Mouse (Mus musculus): ENCODE results near the gene Bsdc1. TPM values are rescaled to one million over a fixed set of nuclear protein-coding genes. Genes with fewer than 3 reads are reported as not detected.
"Not testable (repeated sequence)": the region's sequence is repeated elsewhere in the genome, so short reads cannot be mapped to it uniquely, and the experiment has no call there.

Gene Bsdc1
- polyA plus RNA-seq, 1 experiment: 28.4 TPM

DNA sequence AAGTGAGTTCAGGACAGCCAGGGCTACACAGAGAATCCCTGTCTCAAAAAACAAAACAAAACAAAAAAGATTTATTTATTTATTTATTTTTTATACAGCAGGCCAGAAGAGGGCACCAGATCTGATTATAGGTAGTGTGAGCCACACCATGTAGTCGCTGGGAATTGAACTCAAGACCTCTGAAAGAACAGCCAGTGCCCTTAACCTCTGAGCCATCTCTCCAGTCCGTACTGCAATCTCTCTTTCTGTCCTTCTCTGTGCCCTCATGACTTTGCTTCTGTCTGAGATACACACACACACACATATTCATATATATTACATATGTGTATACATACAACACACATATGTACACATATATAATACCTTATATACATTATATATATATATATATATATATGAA, 10.5 kb upstream of the Bsdc1 start:
- no peak for TF ChIP-seq POLR2A (IDR thresholded peaks at IDR 0.05; ENCODE audit: borderline replicate concordance, extremely low read depth, low read depth, low read length)
- TF ChIP-seq CTCF (IDR thresholded peaks at IDR 0.05; ENCODE audit: insufficient read depth, low read length): no peak
- H3K4me3 ChIP-seq (replicated peaks; ENCODE audit: extremely low read depth, low read depth, low read length): no peak overlapping the region
- 83% methylated on average over 2 of the region's 2 CpGs for WGBS
- no peaks in the 10 kb centered on the region; the same call in 1 of the 2 replicates for H3K4me1 ChIP-seq (ENCODE audit: control insufficient read depth, insufficient read depth, low read length)
- no peak for DNase-seq

GRCm38 (mm10) chr4:129451471-129452169, 9.8 kb upstream of the Bsdc1 start:
- 66% methylated on average over 15 of the region's 15 CpGs for WGBS
- no peak for TF ChIP-seq POLR2A (IDR thresholded peaks at IDR 0.05; ENCODE audit: borderline replicate concordance, extremely low read depth, low read depth, low read length)
- no peak for TF ChIP-seq CTCF (IDR thresholded peaks at IDR 0.05; ENCODE audit: insufficient read depth, low read length)
- DNase-seq: no peak
- no peaks in the 10 kb centered on the region; the same call in 1 of the 2 replicates for H3K4me1 ChIP-seq (ENCODE audit: control insufficient read depth, insufficient read depth, low read length)
- no peak overlapping the region for H3K4me3 ChIP-seq (replicated peaks; ENCODE audit: extremely low read depth, low read depth, low read length)

- Histone ChIP-seq H3K4me1 (ENCODE audit: control insufficient read depth, insufficient read depth, low read length) (no peaks in the 10 kb centered on the region; the same call in 1 of the 2 replicates), H3K4me3 (replicated peaks; ENCODE audit: extremely low read depth, low read depth, low read length) (no peak overlapping the region)
- DNase-seq: peak; percentile 54
- TF ChIP-seq POLR2A (IDR thresholded peaks at IDR 0.05; ENCODE audit: borderline replicate concordance, extremely low read depth, low read depth, low read length) (no peak), CTCF (IDR thresholded peaks at IDR 0.05; ENCODE audit: insufficient read depth, low read length) (peak; percentile 41; the same call in 1 of the 2 replicates)
- WGBS: 3% methylated on average over 5 of the region's 5 CpGs
Measured at GRCm38 (mm10) chr4:129455265-129455664, 6.1 kb upstream of the Bsdc1 start.

DNA sequence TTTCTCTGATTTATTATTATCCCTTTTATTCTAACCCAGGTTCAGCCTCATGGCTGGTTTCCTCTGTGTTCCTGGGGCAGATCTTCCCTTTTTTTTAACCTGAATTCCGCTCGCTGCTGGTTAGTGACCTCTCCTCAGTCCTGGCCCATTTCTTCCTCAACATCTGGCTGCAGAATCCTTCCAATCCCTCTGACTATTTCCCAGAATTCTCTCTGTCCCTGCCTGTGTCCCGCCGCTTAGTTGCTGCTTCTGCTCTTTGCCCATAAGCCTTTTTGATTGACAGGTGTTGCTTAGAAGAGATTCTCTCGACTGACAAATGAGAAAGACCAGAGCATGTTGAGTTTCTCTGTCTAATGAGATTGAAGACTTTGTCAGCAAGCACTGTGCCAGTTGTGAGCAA, 5.3 kb upstream of the Bsdc1 start:
- Histone ChIP-seq H3K4me3 (replicated peaks; ENCODE audit: extremely low read depth, low read depth, low read length) (no peak overlapping the region), H3K4me1 (ENCODE audit: control insufficient read depth, insufficient read depth, low read length) (peaks cover 2% of the 10 kb centered on the region; the same call in 1 of the 2 replicates)
- no peak for TF ChIP-seq POLR2A (IDR thresholded peaks at IDR 0.05; ENCODE audit: borderline replicate concordance, extremely low read depth, low read depth, low read length)
- no peak for TF ChIP-seq CTCF (IDR thresholded peaks at IDR 0.05; ENCODE audit: insufficient read depth, low read length)
- 59% methylated on average over 5 of the region's 5 CpGs for WGBS
- DNase-seq: no peak

- WGBS: 80% methylated on average over 2 of the region's 2 CpGs
- DNase-seq; H3K4me3 ChIP-seq (replicated peaks; ENCODE audit: extremely low read depth, low read depth, low read length); H3K4me1 ChIP-seq (ENCODE audit: control insufficient read depth, insufficient read depth, low read length): not testable (repeated sequence)
Measured at GRCm38 (mm10) chr4:129457311-129457710, 4.1 kb upstream of the Bsdc1 start.

- WGBS: 79% methylated on average over 3 of the region's 3 CpGs
- TF ChIP-seq CTCF (IDR thresholded peaks at IDR 0.05; ENCODE audit: insufficient read depth, low read length) (no peak), POLR2A (IDR thresholded peaks at IDR 0.05; ENCODE audit: borderline replicate concordance, extremely low read depth, low read depth, low read length) (no peak)
- no peak overlapping the region for H3K4me3 ChIP-seq (replicated peaks; ENCODE audit: extremely low read depth, low read depth, low read length)
- H3K4me1 ChIP-seq (ENCODE audit: control insufficient read depth, insufficient read depth, low read length): peaks cover 9% of the 10 kb centered on the region
- no peak for DNase-seq
Measured at GRCm38 (mm10) chr4:129459726-129460125, 1.7 kb upstream of the Bsdc1 start.

DNA sequence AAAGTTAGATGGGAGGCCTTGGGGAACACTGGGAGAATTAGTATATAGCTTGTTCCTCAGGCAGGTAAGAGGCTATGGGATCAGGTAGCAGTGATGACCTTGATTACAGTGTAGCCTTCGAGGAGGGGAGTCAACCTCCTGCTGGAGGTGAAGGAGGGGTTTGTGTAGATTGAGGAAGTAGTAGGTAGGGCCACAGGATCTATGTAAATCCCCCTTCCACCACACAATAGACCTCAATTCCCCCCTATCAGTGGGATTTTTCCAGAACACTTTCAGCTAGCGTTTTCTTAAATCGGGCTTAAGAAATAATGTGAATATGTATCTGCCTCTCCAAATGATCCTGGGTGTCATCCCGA, 576 bp upstream of the Bsdc1 start:
- Histone ChIP-seq H3K4me1 (ENCODE audit: control insufficient read depth, insufficient read depth, low read length) (peaks cover 9% of the 10 kb centered on the region), H3K4me3 (replicated peaks; ENCODE audit: extremely low read depth, low read depth, low read length) (peak overlapping the region; percentile 36)
- TF ChIP-seq CTCF (IDR thresholded peaks at IDR 0.05; ENCODE audit: insufficient read depth, low read length) (no peak), POLR2A (IDR thresholded peaks at IDR 0.05; ENCODE audit: borderline replicate concordance, extremely low read depth, low read depth, low read length) (no peak)
- under 1% methylated on average over 4 of the region's 4 CpGs for WGBS
- no peak for DNase-seq

GRCm38 (mm10) chr4:129462118-129462517, 737 bp downstream of the Bsdc1 start:
- peaks cover 9% of the 10 kb centered on the region for H3K4me1 ChIP-seq (ENCODE audit: control insufficient read depth, insufficient read depth, low read length)
- TF ChIP-seq POLR2A (IDR thresholded peaks at IDR 0.05; ENCODE audit: borderline replicate concordance, extremely low read depth, low read depth, low read length): no peak
- no peak for TF ChIP-seq CTCF (IDR thresholded peaks at IDR 0.05; ENCODE audit: insufficient read depth, low read length)
- WGBS: 26% methylated on average over 3 of the region's 3 CpGs
- DNase-seq: no peak
- H3K4me3 ChIP-seq (replicated peaks; ENCODE audit: extremely low read depth, low read depth, low read length): peak overlapping the region; percentile 79

DNA sequence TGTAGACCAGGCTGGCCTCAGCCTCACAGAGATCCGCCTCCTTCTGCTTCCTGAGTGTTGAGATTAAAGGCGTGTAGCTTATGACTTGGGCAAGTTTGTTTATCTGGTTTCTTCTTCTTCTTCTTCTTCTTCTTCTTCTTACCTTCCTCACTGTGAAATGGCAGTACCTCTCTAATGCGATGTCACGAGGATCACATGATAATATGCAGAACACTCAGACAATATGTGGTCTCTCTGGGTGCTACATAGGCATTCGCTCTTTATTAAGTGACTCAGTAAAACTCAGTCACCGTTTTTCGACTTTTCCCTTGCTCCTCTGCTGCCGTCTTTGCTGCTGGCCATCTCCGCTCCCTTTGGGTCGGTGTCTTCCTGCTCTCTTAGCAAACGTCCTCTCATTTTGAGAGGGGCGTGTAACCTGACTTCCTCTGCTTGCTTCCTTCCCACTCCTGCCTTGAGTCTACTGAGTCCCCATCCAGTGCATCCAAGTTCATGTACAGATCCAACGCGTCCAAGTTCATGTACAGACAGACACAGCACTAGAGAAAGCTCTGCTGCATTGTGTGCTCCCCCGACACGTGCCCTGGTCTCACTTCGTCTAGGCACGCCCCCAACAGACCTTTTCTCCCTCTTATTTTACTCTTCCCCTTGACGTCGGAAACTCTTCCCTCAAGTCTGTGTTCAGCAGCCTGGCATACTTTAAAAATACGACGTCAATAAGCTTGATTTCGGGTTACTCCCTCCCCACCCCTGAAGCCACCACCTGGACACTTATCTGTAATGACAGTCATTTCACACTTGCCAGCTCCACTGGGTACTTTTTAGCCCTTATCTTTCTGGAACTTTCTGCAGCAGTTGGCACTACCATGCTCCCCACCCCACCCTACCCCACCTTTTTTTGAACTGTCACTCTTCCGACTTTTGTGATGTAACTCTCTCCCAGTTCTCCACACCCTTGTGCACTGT, 2.0 kb downstream of the Bsdc1 start:
- H3K4me1 ChIP-seq (ENCODE audit: control insufficient read depth, insufficient read depth, low read length): peaks cover 9% of the 10 kb centered on the region
- TF ChIP-seq POLR2A (IDR thresholded peaks at IDR 0.05; ENCODE audit: borderline replicate concordance, extremely low read depth, low read depth, low read length): no peak
- no peak for TF ChIP-seq CTCF (IDR thresholded peaks at IDR 0.05; ENCODE audit: insufficient read depth, low read length)
- WGBS: 74% methylated on average over 24 of the region's 24 CpGs
- no peak overlapping the region for H3K4me3 ChIP-seq (replicated peaks; ENCODE audit: extremely low read depth, low read depth, low read length)
- no peak for DNase-seq

Measured in lung, adult 2 months (tissue).